Mouse (Mus musculus) cerebellum, postnatal 4 days (tissue): Measurements from ENCODE around the gene Faf1.

Source experiments
- DNase-seq, 2 experiments: peaks; one replicate each; pipeline ENCODE4 v3.0.0; 2022; ENCODE audit warnings: low spot score in 2 of 2, mixed read lengths in 1 of 2

The Faf1 gene

DNA sequence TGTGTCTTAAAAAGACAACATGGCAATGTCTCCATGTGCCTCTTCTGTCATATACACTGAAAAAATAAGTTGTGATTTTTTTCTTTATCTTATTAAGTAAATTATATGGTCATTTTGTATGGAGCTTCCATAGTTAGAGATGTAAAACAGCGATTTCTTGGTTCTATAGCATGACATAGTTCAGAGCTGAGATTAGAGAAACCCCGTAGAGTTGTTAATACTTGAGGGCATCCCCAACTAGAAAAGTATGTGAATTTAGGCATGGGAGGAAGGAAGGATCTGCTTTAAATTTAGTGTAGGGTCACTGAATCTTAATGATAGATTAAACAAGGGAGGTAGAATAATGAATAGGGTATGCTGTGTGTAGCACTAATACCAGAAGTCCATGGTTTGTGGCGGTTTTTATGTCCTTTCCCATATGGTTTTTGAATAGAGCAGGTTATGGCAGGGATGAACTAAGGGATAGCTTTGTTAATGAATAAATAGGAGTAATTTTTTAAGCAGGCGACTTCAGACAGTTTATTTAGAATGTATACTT lies 106.3 kb downstream of the Faf1 start:
- no peak for DNase-seq

DNA sequence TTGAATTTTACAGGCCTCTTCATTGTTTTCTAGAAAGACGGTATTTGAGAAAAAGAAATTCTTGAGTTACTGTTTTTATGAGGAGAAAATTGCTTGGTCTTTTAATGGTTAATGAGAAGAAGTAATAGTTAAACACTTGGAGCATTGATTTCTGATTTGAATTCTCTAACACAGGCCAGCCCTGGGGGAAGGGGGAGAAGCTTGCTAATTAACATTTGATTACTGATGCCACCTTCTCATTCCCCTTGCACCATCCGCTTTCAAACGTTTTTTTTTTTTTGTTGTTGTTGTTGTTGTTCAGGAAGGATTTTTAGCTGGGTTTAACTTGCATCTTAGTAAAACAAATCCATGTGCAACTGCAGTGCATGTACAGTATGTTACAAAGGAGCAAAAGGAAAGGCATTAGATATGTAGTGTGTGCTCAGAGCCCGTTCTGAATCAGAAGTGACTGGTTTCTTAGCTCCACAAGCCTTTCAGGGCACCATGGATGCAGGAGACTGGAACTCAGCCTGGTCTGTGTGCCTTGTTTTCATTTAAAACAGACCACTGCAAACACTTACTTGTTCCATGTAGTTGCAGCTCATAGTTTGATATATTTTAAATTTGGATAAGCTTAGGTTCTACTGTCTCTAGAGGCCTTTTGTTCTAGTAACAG lies 113.1 kb downstream of the Faf1 start:
- no peak for DNase-seq

DNA sequence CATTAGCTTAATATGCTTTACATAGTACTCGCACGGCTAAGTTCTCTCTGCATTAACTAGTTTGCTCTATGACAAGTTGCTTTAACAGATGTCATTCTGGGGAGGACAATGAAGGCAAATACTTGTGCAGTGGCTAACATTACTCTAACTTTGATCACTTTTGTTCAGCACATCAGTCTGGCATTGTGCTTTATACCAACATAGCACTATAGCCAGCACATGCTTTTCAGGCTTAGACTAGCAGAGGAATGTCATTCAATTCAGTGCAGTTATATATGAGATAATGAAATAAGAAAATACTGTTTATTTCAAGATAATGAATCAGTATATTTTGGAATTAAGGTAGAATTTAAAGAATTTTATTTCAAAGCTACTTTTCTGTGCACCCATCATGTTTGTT lies 115.9 kb downstream of the Faf1 start:
- no peak for DNase-seq

DNA sequence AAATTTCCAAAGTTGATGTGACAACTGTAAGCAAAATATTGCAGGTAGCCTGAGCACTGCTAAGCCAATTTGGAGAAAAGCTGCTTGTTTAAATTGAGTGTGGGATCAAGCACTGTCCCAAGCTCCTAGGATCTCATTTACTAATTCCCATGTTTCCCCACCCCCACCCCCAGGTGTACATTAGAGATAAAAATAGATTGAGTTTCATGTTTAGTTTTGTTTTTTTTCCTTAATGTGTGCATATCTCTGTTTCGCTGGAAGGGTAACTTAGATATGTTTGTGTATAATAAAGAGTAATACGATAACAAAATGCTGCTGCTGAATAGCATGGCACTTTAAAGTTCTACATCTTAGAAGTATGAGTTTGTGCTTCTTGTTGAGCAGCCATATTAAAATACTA lies 116.7 kb downstream of the Faf1 start:
- DNase-seq = no peak

GRCm38 (mm10) chr4:109797511-109798182 lies 121.3 kb downstream of the Faf1 start:
- no peak for DNase-seq

- no peak for DNase-seq
These were observed 130.0 kb downstream of the Faf1 start for GRCm38 (mm10) chr4:109806408-109806807.

DNA sequence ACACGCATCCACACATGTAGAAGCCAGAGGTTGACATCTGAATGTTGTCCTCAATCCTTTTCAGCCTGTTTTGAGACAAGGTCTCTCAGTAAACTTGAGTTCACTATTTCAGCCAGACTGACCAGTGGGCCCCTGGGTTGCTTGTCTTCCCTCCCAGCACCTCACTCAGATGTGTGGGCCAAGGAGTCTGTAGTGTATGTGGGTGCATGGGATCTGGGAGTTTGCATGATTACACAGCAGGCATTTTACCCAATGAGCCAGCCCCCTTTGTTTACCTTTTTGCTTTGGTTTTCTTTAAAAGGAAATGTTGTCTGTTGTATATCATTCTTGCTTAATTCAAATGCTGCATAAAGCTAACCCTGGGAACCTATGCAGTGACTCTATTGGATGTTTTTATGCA lies 138.8 kb downstream of the Faf1 start:
- DNase-seq = no peak

GRCm38 (mm10) chr4:109815592-109815991 lies 139.2 kb downstream of the Faf1 start:
- no peak for DNase-seq

DNA sequence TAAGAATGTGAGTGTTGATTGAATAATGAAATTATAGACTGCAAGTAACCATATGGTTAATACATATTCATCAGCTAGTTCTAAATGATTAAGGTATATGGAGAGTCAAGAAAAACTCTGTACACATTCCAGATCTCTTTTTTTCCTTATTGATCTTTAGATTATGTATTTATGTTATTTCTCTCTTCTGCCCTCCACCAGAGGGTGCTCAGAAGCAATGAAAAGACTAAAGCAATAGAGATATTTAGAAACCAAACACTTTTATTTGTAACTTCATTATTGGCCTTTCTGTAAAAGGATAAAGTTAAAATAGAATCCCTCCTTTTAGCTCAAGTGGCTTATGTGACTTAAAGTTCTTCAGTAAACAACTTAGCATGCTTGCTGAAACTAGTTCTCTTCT lies 143.1 kb downstream of the Faf1 start:
- no peak for DNase-seq

DNA sequence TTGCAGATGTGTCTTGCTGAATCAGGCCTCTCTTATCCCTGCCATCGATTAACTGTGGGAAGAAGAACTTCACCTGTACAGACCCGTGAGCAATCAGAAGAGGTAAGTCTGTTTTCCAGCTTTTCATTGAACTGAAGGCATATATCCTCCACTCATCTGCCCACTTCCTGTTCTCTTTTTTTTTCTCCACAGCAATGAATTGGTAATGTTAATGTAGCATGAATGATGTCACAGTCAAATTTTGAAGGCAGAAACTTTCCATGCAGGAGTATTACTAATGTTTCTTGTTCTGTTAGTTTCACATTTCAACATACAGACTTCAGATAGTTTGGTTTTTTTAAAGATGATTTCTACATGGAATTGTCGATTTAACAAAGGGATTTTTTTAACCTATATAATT lies 153.4 kb downstream of the Faf1 start:
- DNase-seq = no peak

DNA sequence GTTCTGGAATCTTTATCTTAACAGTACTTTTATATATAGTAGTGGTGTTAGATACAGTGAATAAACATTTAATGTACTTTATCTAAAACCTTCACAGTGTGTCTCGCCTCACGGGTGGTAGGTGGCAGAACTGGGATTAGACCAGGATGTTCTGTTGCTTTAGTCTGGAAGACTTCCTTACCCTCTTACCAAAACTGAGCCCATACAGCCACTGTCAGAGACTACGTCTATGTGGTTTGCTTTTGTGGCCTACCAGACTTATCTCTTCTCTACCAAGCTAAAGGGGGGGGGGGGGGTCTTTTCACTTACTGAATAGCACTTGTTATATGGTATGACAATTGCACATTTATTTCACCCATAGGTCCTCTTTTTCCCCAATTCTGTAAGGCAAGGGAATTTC lies 181.5 kb downstream of the Faf1 start:
- DNase-seq = no peak

- no peak for DNase-seq
These were observed 182.4 kb downstream of the Faf1 start for GRCm38 (mm10) chr4:109858571-109859392.

DNA sequence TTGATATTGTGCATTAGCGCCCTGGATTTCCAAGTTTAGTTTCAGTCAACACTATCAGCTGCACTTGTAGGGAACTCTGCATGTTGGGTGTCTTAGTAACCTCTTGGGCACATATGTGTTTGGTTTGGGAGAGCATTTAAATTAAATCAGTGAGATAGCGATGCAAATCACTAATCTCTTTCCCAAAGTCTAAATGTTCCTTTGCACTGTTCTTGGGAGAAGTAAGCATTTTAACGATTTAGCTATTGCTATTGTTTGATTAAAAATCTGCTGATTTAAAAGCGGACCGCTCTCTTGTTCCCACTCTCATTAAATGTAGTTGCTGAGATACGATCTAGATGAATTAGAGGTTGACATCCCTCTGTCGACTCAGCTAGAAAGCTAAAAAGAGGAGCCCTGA lies 183.0 kb downstream of the Faf1 start:
- no peak for DNase-seq

GRCm38 (mm10) chr4:109860256-109860655 lies 183.9 kb downstream of the Faf1 start:
- no peak for DNase-seq

DNA sequence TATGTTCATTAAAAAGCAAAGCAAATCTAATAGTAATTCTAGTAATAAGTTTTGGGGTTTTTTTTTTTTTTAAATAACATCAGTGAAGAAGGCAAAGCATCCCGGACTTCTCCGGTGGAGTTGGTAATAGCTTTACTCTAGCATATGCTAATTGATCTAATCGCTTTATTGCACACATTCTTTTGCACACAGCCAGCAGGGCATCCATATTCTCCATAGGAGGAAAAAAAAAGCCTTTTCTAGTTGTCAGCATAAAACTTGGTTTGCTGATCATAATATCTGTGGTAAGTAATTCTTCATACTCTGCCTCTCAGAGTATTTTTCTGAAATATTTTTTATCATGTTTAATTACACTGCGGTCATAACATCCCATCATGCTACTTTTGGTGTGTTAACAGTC lies 185.9 kb downstream of the Faf1 start:
- no peak for DNase-seq

DNA sequence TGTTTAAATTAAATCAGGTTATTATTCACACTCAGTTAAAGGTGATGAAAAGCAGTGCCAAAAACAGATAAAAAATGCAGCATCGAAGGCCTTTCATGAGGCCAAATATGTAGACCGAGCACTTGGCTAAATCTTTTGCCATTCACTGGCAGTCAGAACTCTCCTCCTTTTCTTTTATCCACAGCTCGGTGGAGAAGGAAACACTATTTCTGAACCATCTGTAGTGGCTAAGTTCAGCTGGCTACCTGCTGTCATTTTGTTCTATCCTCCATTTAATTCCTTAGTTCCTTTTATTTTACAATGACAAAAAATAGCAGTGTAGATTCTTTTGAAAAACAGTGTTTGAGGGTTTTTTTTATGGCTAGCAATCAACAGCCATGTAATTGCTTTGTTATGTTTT lies 186.6 kb downstream of the Faf1 start:
- DNase-seq = no peak

DNA sequence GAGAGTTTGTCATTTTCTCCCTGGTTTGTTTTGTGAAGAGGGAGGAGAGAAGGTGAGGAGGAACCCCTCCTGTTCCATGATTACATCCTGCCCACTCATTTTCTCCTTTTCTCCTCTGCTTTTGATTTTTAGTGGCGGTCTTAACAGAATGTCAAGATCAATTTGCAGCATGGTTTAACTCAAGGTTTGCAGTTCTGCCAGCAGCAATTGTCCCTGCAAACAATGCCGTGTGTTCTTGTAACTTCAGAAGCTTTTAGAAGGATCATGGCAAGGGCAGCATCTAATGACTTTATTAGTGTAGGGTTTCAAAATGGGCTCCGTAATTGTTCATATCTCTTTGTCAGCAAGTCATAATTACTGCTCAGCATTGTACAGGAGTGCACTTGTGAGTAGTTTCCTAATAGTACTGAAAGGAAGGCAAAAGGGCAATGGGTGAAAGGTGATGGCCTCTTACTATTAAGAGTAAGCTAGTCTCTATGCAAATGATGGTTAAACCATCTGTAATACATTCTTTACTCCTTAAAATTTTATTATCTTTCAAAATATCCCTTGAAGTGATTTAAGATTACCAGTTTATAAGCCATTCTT lies 192.6 kb downstream of the Faf1 start:
- no peak for DNase-seq

DNA sequence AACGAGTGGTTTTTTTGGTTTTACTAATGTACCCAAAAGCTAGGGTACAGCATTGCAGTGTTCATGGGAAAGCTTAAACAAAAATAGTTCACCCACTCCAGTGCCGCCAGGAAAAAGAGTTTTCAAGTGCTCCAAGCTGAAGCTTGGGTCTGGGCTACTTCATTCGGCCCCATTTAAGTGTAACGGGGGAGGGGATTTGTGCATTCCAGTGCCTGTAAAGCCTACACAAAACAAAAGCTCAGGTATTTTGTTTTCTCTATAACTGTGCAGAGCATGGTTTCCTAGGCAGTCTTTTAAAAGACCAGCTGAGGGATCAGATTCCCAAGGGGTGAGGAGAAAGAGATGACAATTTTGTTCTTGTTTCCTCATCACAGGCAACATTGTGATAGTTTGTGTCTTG lies 207.9 kb downstream of the Faf1 start:
- DNase-seq = no peak

DNA sequence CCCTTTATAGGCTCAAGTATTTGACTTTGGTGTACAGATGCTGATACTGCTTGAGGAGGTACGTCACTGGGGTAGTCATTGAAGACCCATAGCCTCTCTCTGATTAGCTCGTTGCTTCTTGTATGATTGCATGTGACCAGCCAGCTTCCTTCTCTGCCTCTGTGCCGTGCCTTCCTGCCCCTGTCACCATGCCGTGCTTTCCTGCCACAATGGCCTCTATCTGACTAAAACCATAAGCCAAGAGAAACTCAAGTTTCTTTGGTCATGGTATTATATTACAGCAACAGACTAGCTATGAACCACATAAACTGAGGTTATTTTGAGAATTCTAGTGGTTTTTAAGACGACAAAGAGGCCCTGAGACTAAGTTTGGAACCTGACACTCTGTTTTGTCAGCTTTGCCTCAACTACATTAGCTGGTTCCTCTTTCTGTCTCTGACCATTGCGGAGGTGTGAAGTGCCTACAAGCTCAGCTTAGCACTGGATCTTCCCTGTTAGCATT lies 211.5 kb downstream of the Faf1 start:
- DNase-seq = no peak

GRCm38 (mm10) chr4:109897810-109898566 lies 221.6 kb downstream of the Faf1 start:
- no peak for DNase-seq

DNA sequence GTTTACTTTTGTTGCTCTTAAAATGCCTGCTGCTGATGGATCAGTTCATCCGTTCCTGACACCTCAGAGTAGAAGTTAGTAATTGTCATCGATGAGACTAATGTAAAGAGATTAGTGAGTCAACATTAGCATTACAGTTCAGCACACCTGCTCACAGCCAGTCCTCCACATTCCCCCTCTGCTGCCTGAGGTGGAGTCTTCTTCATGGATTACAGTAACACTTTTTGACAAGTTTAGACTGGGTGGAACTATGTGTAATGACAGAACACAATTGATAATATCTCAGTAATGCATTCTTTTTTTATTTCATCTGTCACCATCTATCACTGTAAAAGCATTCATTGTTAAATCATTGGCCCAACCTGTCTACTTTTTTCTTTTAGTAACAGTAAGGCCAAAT lies 224.7 kb downstream of the Faf1 start:
- DNase-seq = no peak
